Mouse (Mus musculus) brain, embryonic 18.5 days (tissue): ENCODE measurements around the gene Wfdc13.
"Not testable (repeated sequence)": the region's sequence is repeated elsewhere in the genome, so short reads cannot be mapped to it uniquely, and the experiment has no call there.

Experiments used
- DNase-seq: peaks from one replicate; pipeline ENCODE4 v3.0.0-alpha.2; 2012; ENCODE audit warnings: low read depth, low spot score

Wfdc13 gene

DNA sequence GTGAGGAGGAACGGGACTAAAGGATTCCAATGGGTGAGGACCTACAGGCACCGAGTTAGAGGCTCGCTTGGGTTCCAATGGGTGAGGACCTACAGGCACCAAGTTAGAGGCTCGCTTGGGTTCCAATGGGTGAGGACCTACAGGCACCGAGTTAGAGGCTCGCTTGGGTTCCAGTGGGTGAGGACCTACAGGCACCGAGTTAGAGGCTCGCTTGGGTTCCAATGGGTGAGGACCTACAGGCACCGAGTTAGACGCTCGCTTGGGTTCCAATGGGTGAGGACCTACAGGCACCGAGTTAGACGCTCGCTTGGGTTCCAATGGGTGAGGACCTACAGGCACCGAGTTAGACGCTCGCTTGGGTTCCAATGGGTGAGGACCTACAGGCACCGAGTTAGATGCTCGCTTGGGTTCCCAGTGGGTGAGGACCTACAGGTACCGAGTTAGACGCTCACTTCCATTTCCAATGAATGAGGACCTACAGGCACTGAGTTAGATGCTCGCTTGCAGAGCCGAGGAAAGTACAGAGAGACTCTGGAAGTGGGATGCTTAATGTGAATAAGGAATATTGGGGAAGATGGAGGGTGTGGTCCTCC lies 31.4 kb downstream of the Wfdc13 start:
- DNase-seq: not testable (repeated sequence)

DNA sequence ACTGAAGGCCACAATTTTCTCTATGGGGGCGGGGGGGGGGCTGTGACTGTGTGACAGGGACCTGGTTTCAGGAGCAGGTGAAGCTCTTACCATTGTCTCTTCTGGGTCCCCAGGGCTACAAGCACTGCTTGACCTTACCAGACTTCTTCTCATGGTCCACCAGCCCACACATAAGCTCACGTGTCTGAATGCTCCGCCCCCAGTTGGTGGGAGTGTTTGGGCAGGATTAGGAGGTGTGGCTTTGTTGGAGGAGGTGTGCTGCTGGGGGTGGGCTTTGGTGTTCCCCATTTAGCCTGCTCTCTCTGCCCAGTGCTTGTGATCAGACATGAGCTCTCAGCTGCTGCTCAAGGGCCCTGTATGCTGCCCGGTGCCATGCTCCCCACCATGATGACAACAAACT lies 38.4 kb downstream of the Wfdc13 start:
- no peak for DNase-seq

- no peak for DNase-seq
Observed at GRCm38 (mm10) chr2:164725895-164726619, 41.1 kb downstream of the Wfdc13 start.

DNA sequence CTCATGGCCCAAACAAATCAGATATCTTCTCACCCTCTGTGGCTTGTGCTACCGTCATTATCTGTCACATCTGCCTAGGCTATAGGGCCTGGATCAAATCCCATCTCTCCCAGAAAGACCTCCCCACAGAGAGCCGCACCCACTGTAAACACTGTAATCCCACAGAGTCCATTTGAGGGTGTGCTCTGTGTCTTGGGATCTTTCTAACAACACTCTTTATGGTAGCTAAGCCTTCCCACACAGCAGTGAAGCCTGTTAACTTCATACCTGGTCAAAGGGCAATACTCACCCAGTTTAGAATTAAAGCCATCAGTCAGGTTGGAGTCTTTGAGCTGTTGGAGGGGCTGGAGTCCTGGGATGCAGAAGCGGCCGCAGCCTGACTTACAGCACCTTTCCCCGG lies 46.8 kb downstream of the Wfdc13 start:
- no peak for DNase-seq

GRCm38 (mm10) chr2:164733259-164733658 lies 48.4 kb downstream of the Wfdc13 start:
- no peak for DNase-seq

GRCm38 (mm10) chr2:164734839-164735238 lies 49.9 kb downstream of the Wfdc13 start:
- no peak for DNase-seq

GRCm38 (mm10) chr2:164735446-164735845 lies 50.5 kb downstream of the Wfdc13 start:
- DNase-seq: no peak
